Mouse (Mus musculus): Measurements from ENCODE around the gene Cdkn2d.

The Cdkn2d gene

DNA sequence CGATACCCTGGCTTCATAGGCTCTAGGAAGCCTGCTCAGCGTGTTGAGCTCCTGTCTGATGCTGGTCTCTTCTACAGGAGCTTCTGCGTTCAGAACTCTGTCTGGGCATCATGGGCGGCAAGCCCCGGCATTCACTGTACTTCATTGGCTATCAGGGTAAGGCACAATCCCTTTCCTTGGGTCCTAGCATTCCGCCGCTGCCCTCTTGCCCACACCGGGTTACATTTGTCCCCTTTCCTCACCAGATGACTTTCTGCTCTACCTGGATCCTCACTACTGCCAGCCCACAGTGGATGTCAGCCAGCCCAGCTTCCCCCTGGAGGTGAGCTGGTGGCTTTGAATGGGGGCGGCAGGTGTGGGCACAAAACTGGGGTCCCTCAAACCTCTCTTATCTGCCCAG lies 18.8 kb downstream of the Cdkn2d start:
- no peak for TF ChIP-seq GATA4 (IDR thresholded peaks at IDR 0.05; ENCODE audit: insufficient replicate concordance, low read length)

- TF ChIP-seq GATA4 (IDR thresholded peaks at IDR 0.05; ENCODE audit: insufficient replicate concordance, low read length) = no peak
These were observed 22.9 kb downstream of the Cdkn2d start for GRCm38 (mm10) chr9:21268305-21268704.

DNA sequence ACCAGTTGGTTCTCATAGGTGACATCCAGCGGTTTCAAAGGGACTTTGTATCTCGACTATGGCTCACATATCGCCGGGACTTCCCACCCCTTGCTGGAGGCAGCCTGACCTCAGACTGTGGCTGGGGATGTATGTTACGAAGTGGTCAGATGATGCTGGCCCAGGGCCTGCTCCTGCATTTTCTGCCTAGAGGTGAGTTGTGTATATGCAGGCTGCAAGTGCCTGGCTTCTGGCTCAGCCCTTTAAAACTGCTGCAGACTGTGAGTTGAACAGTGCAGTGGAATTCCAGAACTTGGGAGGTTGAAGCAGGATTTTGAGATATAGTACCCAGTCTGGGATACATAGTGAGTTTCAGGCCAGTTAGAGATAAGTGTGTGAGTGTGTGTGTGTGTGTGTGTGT lies 24.3 kb downstream of the Cdkn2d start:
- TF ChIP-seq GATA4 (IDR thresholded peaks at IDR 0.05; ENCODE audit: insufficient replicate concordance, low read length) = no peak

GRCm38 (mm10) chr9:21265611-21266010 lies 25.6 kb downstream of the Cdkn2d start:
- no peak for TF ChIP-seq GATA4 (IDR thresholded peaks at IDR 0.05; ENCODE audit: insufficient replicate concordance, low read length)

GRCm38 (mm10) chr9:21265000-21265561 lies 26.1 kb downstream of the Cdkn2d start, which contains the start of gene Atg4d:
Atg4d (plus strand) TSS chr9:21265293.
- peak; percentile 100 for TF ChIP-seq GATA4 (IDR thresholded peaks at IDR 0.05; ENCODE audit: insufficient replicate concordance, low read length)

DNA sequence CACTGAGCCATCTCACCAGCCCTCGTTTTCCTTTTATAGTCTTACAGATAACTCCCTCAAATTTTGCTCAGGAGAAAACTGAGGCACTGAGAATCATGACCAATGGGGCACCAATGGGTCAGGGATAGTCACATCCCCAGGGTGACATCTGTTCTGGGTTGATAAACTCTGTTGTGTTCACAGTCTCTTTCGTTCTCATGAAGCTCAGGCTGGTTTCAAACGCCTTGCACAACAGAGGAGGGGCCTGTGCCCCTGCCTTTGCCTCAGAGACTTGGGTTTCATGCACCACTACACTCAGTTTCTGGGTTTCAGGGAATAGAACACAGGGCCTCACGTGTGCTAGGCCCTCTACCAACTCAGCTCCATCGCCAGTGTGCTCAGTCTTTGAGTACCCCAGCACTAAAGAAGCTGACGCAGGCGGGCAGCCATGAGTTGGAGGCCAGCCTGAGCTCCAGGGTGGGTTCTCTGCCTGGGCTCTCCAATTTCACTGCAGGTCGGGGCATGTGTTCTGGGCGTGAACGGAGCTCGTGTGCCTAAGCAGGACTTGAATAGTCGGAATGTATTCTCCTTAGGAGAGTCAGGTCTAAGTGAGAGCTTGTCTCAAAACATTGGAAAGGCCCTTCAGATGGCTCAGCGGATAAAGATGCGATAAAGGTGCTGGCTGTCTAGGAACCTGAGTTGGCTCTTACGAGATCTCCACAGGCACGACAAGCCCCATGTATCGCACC lies 26.8 kb downstream of the Cdkn2d start:
- no peak for TF ChIP-seq GATA4 (IDR thresholded peaks at IDR 0.05; ENCODE audit: insufficient replicate concordance, low read length)

DNA sequence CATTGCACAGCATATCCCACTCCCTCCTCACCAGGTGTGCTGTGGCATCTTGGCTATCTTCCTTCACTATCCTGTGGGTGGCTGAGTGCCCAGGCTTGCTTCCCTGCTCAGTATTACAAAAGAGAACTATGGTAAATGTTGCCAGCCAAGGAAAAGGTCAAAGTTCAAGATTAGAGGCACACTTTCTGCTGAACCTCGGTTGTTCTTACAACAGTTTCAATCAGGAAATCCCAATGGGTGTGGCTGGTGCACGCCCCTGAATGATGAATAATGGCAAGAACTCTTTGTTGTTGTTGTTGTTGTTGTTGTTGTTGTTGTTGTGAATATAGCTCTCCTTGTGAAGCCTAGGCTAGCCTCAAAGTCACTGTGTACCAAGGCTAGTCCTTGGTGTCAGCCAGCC lies 29.4 kb downstream of the Cdkn2d start:
- no peak for TF ChIP-seq GATA4 (IDR thresholded peaks at IDR 0.05; ENCODE audit: insufficient replicate concordance, low read length)

DNA sequence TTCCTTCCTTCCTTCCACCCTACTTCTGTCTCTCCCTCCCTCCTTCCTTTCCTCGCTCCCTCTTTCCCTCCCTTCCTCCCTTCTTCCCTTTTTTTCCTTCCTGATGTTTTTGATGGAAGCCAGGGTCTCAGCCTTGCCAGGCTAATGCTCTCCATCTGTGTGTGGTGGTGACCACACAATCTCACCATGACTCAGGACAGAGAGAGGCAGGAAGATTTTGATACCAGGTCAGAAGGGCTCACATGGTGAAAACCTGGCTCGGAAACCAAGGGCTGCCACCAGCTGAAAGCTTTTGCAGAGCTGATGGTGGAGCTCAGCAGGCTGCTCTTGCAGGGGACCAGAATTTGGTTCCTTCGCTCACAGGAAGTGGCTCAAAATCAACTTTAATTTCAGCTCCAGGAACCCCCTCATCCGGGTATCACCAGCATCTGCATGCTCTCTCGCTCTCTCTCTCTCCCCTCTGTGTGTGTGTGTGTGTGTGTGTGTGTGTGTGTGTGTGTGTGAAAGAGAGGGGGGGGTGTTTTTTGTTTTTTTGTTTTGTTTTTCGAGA lies 30.6 kb downstream of the Cdkn2d start:
- no peak for TF ChIP-seq GATA4 (IDR thresholded peaks at IDR 0.05; ENCODE audit: insufficient replicate concordance, low read length)

- TF ChIP-seq GATA4 (IDR thresholded peaks at IDR 0.05; ENCODE audit: insufficient replicate concordance, low read length) = no peak
These were observed 36.5 kb downstream of the Cdkn2d start for GRCm38 (mm10) chr9:21254690-21255089.

- TF ChIP-seq GATA4 (IDR thresholded peaks at IDR 0.05; ENCODE audit: insufficient replicate concordance, low read length) = no peak
These were observed 40.0 kb downstream of the Cdkn2d start for GRCm38 (mm10) chr9:21251116-21251735.

- TF ChIP-seq GATA4 (IDR thresholded peaks at IDR 0.05; ENCODE audit: insufficient replicate concordance, low read length) = no peak
These were observed 40.7 kb downstream of the Cdkn2d start for GRCm38 (mm10) chr9:21250509-21250908.

DNA sequence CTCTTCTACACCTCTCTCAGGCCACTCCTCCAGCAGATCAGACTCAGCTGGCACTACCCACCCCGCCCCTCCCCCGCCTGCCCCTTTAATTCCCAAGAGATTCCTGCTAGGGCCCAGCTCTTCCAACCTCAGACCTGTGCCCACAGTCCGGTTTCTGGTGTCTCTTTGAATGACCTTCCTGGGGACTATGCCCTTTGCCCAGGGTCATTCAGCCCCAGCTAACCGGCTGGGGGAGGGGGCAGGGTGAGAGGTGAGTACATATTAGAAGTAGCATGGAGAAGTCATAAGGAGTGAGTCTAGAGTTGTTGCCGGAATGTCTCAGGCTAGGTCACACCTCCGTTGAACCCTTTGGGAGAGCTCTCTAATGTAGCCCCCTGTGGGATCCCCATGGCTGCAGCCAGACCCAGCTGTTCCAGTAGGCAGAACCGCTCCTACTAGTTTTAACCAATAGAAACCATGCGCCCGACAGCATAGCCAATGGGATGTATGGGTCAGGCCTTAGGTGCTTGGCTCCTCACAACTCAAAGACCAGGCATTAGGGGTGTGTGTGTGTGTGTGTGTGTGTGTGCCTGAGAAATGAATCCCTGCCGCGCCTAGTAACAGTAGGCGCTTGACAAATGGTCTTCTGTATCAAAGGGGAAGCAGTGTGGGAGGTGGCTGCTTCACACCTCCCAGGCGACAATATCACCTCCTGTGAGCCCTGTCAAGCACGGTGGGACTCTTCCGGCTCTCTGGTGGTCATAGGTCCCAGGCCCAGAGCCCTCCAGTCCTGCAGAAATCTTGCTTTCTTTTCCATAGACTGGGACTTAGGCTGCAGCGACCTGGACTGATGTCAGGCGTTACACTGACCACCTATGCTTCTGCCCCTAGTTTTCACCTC lies 41.3 kb downstream of the Cdkn2d start:
- no peak for TF ChIP-seq GATA4 (IDR thresholded peaks at IDR 0.05; ENCODE audit: insufficient replicate concordance, low read length)

DNA sequence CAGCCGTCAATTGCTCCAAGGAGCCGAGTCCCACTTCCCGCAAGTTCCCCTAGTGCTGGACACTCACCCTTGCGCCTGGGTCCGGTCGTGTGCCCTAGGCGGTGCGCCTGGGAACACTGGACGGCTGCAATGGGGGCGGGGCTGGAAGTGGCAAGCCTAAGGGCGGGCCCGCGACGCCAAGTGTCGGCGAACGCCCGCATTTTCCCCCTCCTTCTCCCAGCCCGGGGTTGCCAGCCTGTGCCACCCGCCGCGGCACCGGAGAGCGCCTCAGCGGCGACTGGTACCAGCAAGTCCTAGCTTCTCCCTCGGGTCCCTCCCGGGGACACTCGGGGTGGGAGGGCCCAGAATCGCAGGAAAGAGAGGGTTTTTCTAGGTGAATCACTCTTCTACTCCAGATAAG lies 42.9 kb downstream of the Cdkn2d start, which contains the start of gene S1pr5:
S1pr5 (minus strand) TSS at position 118 of the 400 bp plus-strand sequence.
- TF ChIP-seq GATA4 (IDR thresholded peaks at IDR 0.05; ENCODE audit: insufficient replicate concordance, low read length) = no peak; the same call in 1 of the 2 replicates

- no peak for TF ChIP-seq GATA4 (IDR thresholded peaks at IDR 0.05; ENCODE audit: insufficient replicate concordance, low read length)
These were observed 44.9 kb downstream of the Cdkn2d start for GRCm38 (mm10) chr9:21246342-21246741.

DNA sequence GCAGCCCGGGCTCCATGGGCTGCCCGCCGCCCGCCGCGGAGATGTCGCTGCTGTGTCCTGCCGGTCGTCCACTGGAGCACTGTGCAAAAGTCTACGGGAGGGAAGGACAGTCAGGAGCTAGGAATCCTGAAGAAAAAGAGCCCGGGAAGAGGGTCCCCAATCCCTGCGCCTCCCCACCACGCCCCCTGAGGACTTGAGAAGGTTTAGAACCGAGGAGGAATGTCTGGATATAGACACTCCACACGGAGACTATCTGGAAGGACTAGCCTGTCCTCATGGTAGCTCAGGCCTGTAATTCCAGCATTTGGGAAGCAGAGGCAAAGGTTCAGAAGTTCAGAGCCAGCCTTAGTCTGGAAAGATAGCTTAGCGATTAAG lies 46.1 kb downstream of the Cdkn2d start:
- no peak for TF ChIP-seq GATA4 (IDR thresholded peaks at IDR 0.05; ENCODE audit: insufficient replicate concordance, low read length)

Data from liver, adult (tissue).